Mouse (Mus musculus) spleen, postnatal 4 days (tissue): ENCODE results near the gene Sesn2.
"Not testable (repeated sequence)": the region's sequence is repeated elsewhere in the genome, so short reads cannot be mapped to it uniquely, and the experiment has no call there.

Experiments
- DNase-seq, 2 experiments: peaks; one replicate each; pipeline ENCODE4 v3.0.0; 2022; ENCODE audit warnings: low spot score in 2 of 2

The Sesn2 gene

GRCm38 (mm10) chr4:132510352-132510798 is at the start of gene Sesn2:
Gene Sesn2 (minus strand): TSS chr4:132510501.
- DNase-seq: peak; percentile 98

GRCm38 (mm10) chr4:132555550-132555949 is 45.2 kb upstream of the Sesn2 start:
- DNase-seq: not testable (repeated sequence)

- DNase-seq: no peak
These were observed 44.4 kb upstream of the Sesn2 start for GRCm38 (mm10) chr4:132554653-132555052.

GRCm38 (mm10) chr4:132554221-132554620 is 43.9 kb upstream of the Sesn2 start:
- DNase-seq: no peak

GRCm38 (mm10) chr4:132545851-132546250 is 35.5 kb upstream of the Sesn2 start:
- DNase-seq: peak; percentile 71 to 86

- DNase-seq: no peak
These were observed 32.4 kb upstream of the Sesn2 start for GRCm38 (mm10) chr4:132542724-132543123.

- no peak for DNase-seq
These were observed 31.1 kb upstream of the Sesn2 start for GRCm38 (mm10) chr4:132541413-132541812.

GRCm38 (mm10) chr4:132539481-132539880 is 29.2 kb upstream of the Sesn2 start:
- DNase-seq: no peak

- peak; percentile 97 to 98 for DNase-seq
These were observed 25.3 kb upstream of the Sesn2 start, which contains the start of gene Dnajc8 for GRCm38 (mm10) chr4:132535406-132536121. Gene Dnajc8 (plus strand): TSS chr4:132535550.

GRCm38 (mm10) chr4:132532981-132533916 is 22.9 kb upstream of the Sesn2 start, which contains the start of gene Atpif1:
Gene Atpif1 (minus strand): TSS chr4:132533659.
- DNase-seq: peak; percentile 91 to 95

- DNase-seq: peak in 1 of 2 experiments; percentile 51
These were observed 22.2 kb upstream of the Sesn2 start for GRCm38 (mm10) chr4:132532496-132532895.

- DNase-seq: peak in 1 of 2 experiments; percentile 53
These were observed 19.9 kb upstream of the Sesn2 start for GRCm38 (mm10) chr4:132530033-132530804.

GRCm38 (mm10) chr4:132529344-132529743 is 19.0 kb upstream of the Sesn2 start:
- no peak for DNase-seq

GRCm38 (mm10) chr4:132527917-132528522 is 17.7 kb upstream of the Sesn2 start:
- DNase-seq: no peak

- DNase-seq: no peak
These were observed 16.4 kb upstream of the Sesn2 start for GRCm38 (mm10) chr4:132526678-132527077.

GRCm38 (mm10) chr4:132524808-132525207 is 14.5 kb upstream of the Sesn2 start:
- DNase-seq: no peak

- DNase-seq: no peak
These were observed 14.0 kb upstream of the Sesn2 start for GRCm38 (mm10) chr4:132524321-132524741.

GRCm38 (mm10) chr4:132519188-132519587 is 8.9 kb upstream of the Sesn2 start:
- no peak for DNase-seq

- DNase-seq: no peak
These were observed 7.8 kb upstream of the Sesn2 start for GRCm38 (mm10) chr4:132518066-132518465.

- peak; percentile 89 to 90 for DNase-seq
These were observed 5.3 kb upstream of the Sesn2 start for GRCm38 (mm10) chr4:132515369-132516155.
